Mouse (Mus musculus) stomach, postnatal 0 days (tissue): ENCODE measurements at regions not wholly inside any gene's neighbourhood (a gene's known extent, or its start where the extent isn't known, plus 50 kb on each side); places are given as distances from the start of the nearest gene placed in this dataset.

Experiments
- CTCF ChIP-seq: IDR thresholded peaks from 2 replicates; pipeline ENCODE4 v1.5.1; 2016; ENCODE audit warnings: antibody characterized with exemption, low read depth, mild to moderate bottlenecking, moderate library complexity
- EP300 ChIP-seq: optimal IDR thresholded peaks from 2 replicates; pipeline ENCODE3; 2016; ENCODE audit warnings: antibody characterized with exemption

GRCm38 (mm10) chr16:29786540-29786939 lies 207.4 kb downstream of the Opa1 start:
- TF ChIP-seq CTCF (no peak), EP300 (no peak)
